Mouse (Mus musculus): ENCODE results near the gene Nrxn2.

- TF ChIP-seq POLR2A (IDR thresholded peaks at IDR 0.05; ENCODE audit: insufficient read length, low read depth) (no peak), MAX (IDR thresholded peaks at IDR 0.05; ENCODE audit: low read depth) (no peak), USF1 (IDR thresholded peaks at IDR 0.05; ENCODE audit: low read depth) (no peak), MYOG (IDR thresholded peaks at IDR 0.05; ENCODE audit: control insufficient read depth in 1 of 3, insufficient read depth in 1 of 3, insufficient read length in 2 of 3, low read depth in 2 of 3) (no peak)
Observed at GRCm38 (mm10) chr19:6494504-6495170, 76.1 kb downstream of the Nrxn2 start.
